Mouse (Mus musculus) C2C12 (cell line): ENCODE measurements around the gene Tnip1.

Experiments
- CTCF ChIP-seq: IDR thresholded peaks from one replicate; pipeline ENCODE4 v1.5.1; 2011; ENCODE audit not compliant: control insufficient read depth, insufficient read depth, insufficient read length
- USF1 ChIP-seq: IDR thresholded peaks from one replicate; pipeline ENCODE4 v1.6.1; 2011; ENCODE audit warnings: low read depth, mild to moderate bottlenecking, control low read depth, moderate library complexity

- TF ChIP-seq USF1: no peak
- TF ChIP-seq CTCF: no peak
These were observed 43.0 kb upstream of the Tnip1 start for GRCm38 (mm10) chr11:55005684-55006083.
